Mouse (Mus musculus): ENCODE results near the gene Naa15.

- TF ChIP-seq CTCF (IDR thresholded peaks at IDR 0.05): no peak
- TF ChIP-seq EP300 (IDR thresholded peaks at IDR 0.05): no peak
Observed at GRCm38 (mm10) chr3:51371826-51372225, 43.1 kb upstream of the Naa15 start.
